ENCODE assay signal across 1 mouse cellular context in the genomic region with DNA sequence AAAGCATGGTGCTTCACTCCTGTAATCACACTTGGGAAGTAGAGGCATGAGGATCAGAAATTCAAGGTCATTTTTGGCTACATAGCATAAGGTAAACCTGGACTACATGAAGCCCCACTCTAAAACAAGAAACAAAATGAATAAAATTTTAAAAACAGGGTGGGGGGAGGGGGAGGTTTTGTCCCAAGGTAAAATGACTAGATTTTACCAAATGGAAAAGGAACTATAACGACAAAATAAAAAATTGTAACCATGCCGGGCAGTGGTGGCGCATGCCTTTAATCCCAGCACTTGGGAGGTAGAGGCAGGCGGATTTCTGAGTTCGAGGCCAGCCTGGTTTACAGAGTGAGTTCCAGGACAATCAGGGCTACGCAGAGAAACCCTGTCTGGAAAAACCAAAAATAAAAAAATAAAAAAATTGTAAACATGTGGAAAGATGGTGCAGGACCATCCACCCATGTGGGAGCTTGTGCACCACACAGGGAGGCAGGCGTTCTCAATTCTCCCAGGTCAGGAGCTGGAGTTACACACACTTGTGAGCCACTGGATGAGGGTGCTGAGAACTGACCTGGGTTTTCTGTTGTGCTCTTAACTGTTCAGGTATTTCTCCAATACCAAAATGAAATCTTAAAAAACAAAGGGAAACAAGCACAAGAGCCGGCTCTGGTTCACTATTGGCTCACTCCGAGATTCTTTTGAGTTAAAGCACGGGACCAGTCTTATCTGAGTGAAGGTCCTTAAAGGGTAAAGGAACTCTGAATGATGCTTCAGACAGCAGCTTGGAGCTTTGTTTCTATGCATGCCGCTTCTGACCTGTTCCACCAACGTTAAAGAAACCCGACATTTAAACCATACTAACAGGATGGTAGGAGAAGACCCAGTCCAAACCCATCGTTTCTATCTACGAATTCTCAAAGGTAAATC.
TF ChIP-seq lines count a peak whose summit lies in the region.

No protein-coding gene starts in this region.

TF ChIP-seq in myocyte, 11 proteins besides CTCF, POLR2A, EP300 and RAD21 (continued from another document):
- TF ChIP-seq E2F4 (IDR thresholded peaks at IDR 0.05; ENCODE audit: insufficient read depth) (no peak), MAX (IDR thresholded peaks at IDR 0.05; ENCODE audit: low read depth) (no peak)
